Mouse (Mus musculus): ENCODE data around the gene Cpa5. TPM values are rescaled to one million over a fixed set of nuclear protein-coding genes. Genes with fewer than 3 reads are reported as not detected.

Cpa5 gene
- polyA plus RNA-seq, 1 experiment: not detected

GRCm38 (mm10) chr6:30678482-30678881, 67.7 kb downstream of the Cpa5 start:
- no peak for TF ChIP-seq GATA1 (IDR thresholded peaks at IDR 0.05; ENCODE audit: low read length)

GRCm38 (mm10) chr6:30679567-30679966, 68.8 kb downstream of the Cpa5 start:
- no peak for TF ChIP-seq GATA1 (IDR thresholded peaks at IDR 0.05; ENCODE audit: low read length)

GRCm38 (mm10) chr6:30680442-30680841, 69.6 kb downstream of the Cpa5 start:
- TF ChIP-seq GATA1 (IDR thresholded peaks at IDR 0.05; ENCODE audit: low read length): no peak

Other genes starting within 250 kb of the Cpa5 start
- gene Zc3hc1, start 220.0 kb upstream of the Cpa5 start, polyA plus RNA-seq (2012): 48.9 and 88.1 TPM in 2 replicates
- gene Klhdc10, start 209.1 kb upstream of the Cpa5 start, polyA plus RNA-seq (2012): 23.8 and 26.7 TPM in 2 replicates
- gene Tmem209, start 101.2 kb upstream of the Cpa5 start, polyA plus RNA-seq (2012): 2.2 and 2.6 TPM in 2 replicates
- gene Ssmem1, start 101.2 kb upstream of the Cpa5 start, polyA plus RNA-seq (2012): not detected in 2 replicates
- not detected in 2 replicates for gene Cpa2, start 69.4 kb upstream of the Cpa5 start, polyA plus RNA-seq (2012)
- not detected in 2 replicates for gene Cpa4, start 42.6 kb upstream of the Cpa5 start, polyA plus RNA-seq (2012)
- not detected in 2 replicates for gene Cpa1, start 28.2 kb downstream of the Cpa5 start, polyA plus RNA-seq (2012)
- gene Cep41, start 82.7 kb downstream of the Cpa5 start, polyA plus RNA-seq (2012): 58.7 and 84.8 TPM in 2 replicates
- gene Mest, start 112.5 kb downstream of the Cpa5 start, polyA plus RNA-seq (2012): 1.1 and 1.4 TPM in 2 replicates